Mouse (Mus musculus) forebrain, postnatal 0 days (tissue): ENCODE data around the gene Anxa8. TPM values are rescaled to one million over a fixed set of nuclear protein-coding genes. Genes with fewer than 3 reads are reported as not detected.

ENCODE experiments used
- ATAC-seq: fragments of 200-750 bp; cut with Nextera tagmentation; 2 replicates; pipeline ENCODE4 v1.8.0; 2017; ENCODE audit warnings: mild to moderate bottlenecking, moderate library complexity
- DNase-seq: peaks from one replicate; pipeline ENCODE4 v3.0.0-alpha.2; 2015
- H3K27ac ChIP-seq: fragments of 300-500 bp; sonication (generic); 2 replicates; pipeline ENCODE4 v1.5.1; 2014; ENCODE audit warnings: low read depth, mild to moderate bottlenecking, antibody characterized with exemption, low read length, moderate library complexity, mixed read lengths
- H3K27me3 ChIP-seq: fragments of 300-500 bp; sonication (generic); 2 replicates; pipeline ENCODE4 v1.6.1; 2014; ENCODE audit warnings: mild to moderate bottlenecking, low read length, mixed read lengths; ENCODE audit not compliant: insufficient read depth
- H3K36me3 ChIP-seq: fragments of 300-500 bp; sonication (generic); 2 replicates; pipeline ENCODE4 v1.6.1; 2014; ENCODE audit warnings: mild to moderate bottlenecking, moderate library complexity; ENCODE audit not compliant: insufficient read depth
- H3K4me1 ChIP-seq: fragments of 300-500 bp; sonication (generic); 2 replicates; pipeline ENCODE4 v1.6.1; 2014; ENCODE audit warnings: antibody characterized with exemption; ENCODE audit not compliant: insufficient read depth
- H3K4me2 ChIP-seq: fragments of 300-500 bp; sonication (generic); 2 replicates; pipeline ENCODE4 v1.6.1; 2014; ENCODE audit warnings: low read depth, mild to moderate bottlenecking, moderate library complexity
- H3K4me3 ChIP-seq: fragments of 300-500 bp; sonication (generic); 2 replicates; pipeline ENCODE4 v1.5.1; 2014; ENCODE audit warnings: low read depth, low read length, mixed read lengths
- H3K9ac ChIP-seq: fragments of 300-500 bp; sonication (generic); 2 replicates; pipeline ENCODE4 v1.6.1; 2014; ENCODE audit warnings: mild to moderate bottlenecking
- H3K9me3 ChIP-seq: fragments of 300-500 bp; sonication (generic); 2 replicates; pipeline ENCODE4 v1.6.1; 2016; ENCODE audit warnings: low read length
- CTCF ChIP-seq: sonication (generic); IDR thresholded peaks from 2 replicates; pipeline ENCODE4 v1.5.1; 2016; ENCODE audit warnings: antibody characterized with exemption, control low read depth, low read depth
- WGBS: fragments of 180-500 bp; shearing (Covaris S2); extraction: QIAGEN DNeasy Blood & Tissue Kit; methylation state at CpG from one replicate; pipeline ENCODE4 v1.1.7; 2014; 5-methylcytosine and 5-hydroxymethylcytosine counted together
- polyA plus RNA-seq: library from polyadenylated mRNA; unstranded; fragments of >200 nt; fragmentation: Nextera tagmentation; extraction: Ambion mirVana; gene quantifications from 2 replicates; pipeline ENCODE4 v1.2.1, GENCODE M21; 2015
- total RNA-seq: library from RNA; depleted of rRNA; stranded (reverse); fragments of >200 nt; gene quantifications from 2 replicates; pipeline ENCODE4 v1.2.3, GENCODE M21; 2014

The Anxa8 gene
- total and polyA plus RNA-seq, 2 experiments from 2014 or later = 0.14 to 0.63 TPM

- ATAC-seq (no peak), DNase-seq (peak; percentile 9)
- no peak overlapping the region for H3K9ac ChIP-seq
- H3K9me3 ChIP-seq = no peaks in the 10 kb centered on the region
- H3K4me3 ChIP-seq = no peak overlapping the region
- H3K36me3 ChIP-seq = no peaks in the 10 kb centered on the region
- WGBS = 75% methylated on average over 4 of the region's 4 CpGs
- no peak overlapping the region for H3K4me2 ChIP-seq
- TF ChIP-seq CTCF = no peak
- no peak overlapping the region for H3K27ac ChIP-seq
- H3K4me1 ChIP-seq = no peaks in the 10 kb centered on the region
- H3K27me3 ChIP-seq = no peaks in the 10 kb centered on the region
These were observed 28.5 kb downstream of the Anxa8 start for GRCm38 (mm10) chr14:34114311-34114710.

GRCm38 (mm10) chr14:34119046-34119723, 33.4 kb downstream of the Anxa8 start:
- H3K27ac ChIP-seq = no peak overlapping the region
- WGBS = 75% methylated on average over 7 of the region's 7 CpGs
- ATAC-seq (no peak), DNase-seq (no peak)
- H3K9ac ChIP-seq = no peak overlapping the region
- no peak overlapping the region for H3K4me2 ChIP-seq
- H3K27me3 ChIP-seq = no peaks in the 10 kb centered on the region
- no peak overlapping the region for H3K4me3 ChIP-seq
- H3K36me3 ChIP-seq = no peaks in the 10 kb centered on the region
- no peaks in the 10 kb centered on the region for H3K9me3 ChIP-seq
- TF ChIP-seq CTCF = no peak
- H3K4me1 ChIP-seq = no peaks in the 10 kb centered on the region

GRCm38 (mm10) chr14:34120016-34120910, 34.5 kb downstream of the Anxa8 start:
- ATAC-seq = no peak
- H3K9me3 ChIP-seq = no peaks in the 10 kb centered on the region

GRCm38 (mm10) chr14:34120923-34121351, 35.2 kb downstream of the Anxa8 start:
- no peak overlapping the region for H3K4me2 ChIP-seq
- no peak overlapping the region for H3K4me3 ChIP-seq
- no peak overlapping the region for H3K27ac ChIP-seq
- DNase-seq (no peak), ATAC-seq (no peak)
- H3K27me3 ChIP-seq = no peaks in the 10 kb centered on the region
- no peaks in the 10 kb centered on the region for H3K36me3 ChIP-seq
- TF ChIP-seq CTCF = no peak
- H3K4me1 ChIP-seq = no peaks in the 10 kb centered on the region
- H3K9me3 ChIP-seq = no peaks in the 10 kb centered on the region
- 89% methylated on average over 3 of the region's 3 CpGs for WGBS
- H3K9ac ChIP-seq = no peak overlapping the region

More at GRCm38 (mm10) chr14:34120016-34120910, 34.5 kb downstream of the Anxa8 start:
- 83% methylated on average over 12 of the region's 12 CpGs for WGBS
- DNase-seq = no peak
- TF ChIP-seq CTCF = no peak
- Histone ChIP-seq H3K27ac (no peak overlapping the region), H3K4me1 (no peaks in the 10 kb centered on the region), H3K9ac (no peak overlapping the region), H3K4me2 (no peak overlapping the region), H3K4me3 (no peak overlapping the region), H3K27me3 (no peaks in the 10 kb centered on the region), H3K36me3 (no peaks in the 10 kb centered on the region)

- H3K27me3 ChIP-seq = no peaks in the 10 kb centered on the region
- no peak overlapping the region for H3K9ac ChIP-seq
- H3K9me3 ChIP-seq = no peaks in the 10 kb centered on the region
- no peak for TF ChIP-seq CTCF
- no peaks in the 10 kb centered on the region for H3K36me3 ChIP-seq
- no peak overlapping the region for H3K4me2 ChIP-seq
- ATAC-seq = no peak
- WGBS = 95% methylated on average over 4 of the region's 4 CpGs
- H3K27ac ChIP-seq = no peak overlapping the region
- no peak for DNase-seq
- no peak overlapping the region for H3K4me3 ChIP-seq
- H3K4me1 ChIP-seq = no peaks in the 10 kb centered on the region
These were observed 35.9 kb downstream of the Anxa8 start for GRCm38 (mm10) chr14:34121691-34122090.

- Histone ChIP-seq H3K36me3 (no peaks in the 10 kb centered on the region), H3K9me3 (no peaks in the 10 kb centered on the region), H3K4me3 (no peak overlapping the region), H3K27ac (no peak overlapping the region), H3K27me3 (no peaks in the 10 kb centered on the region), H3K4me2 (no peak overlapping the region), H3K9ac (no peak overlapping the region), H3K4me1 (no peaks in the 10 kb centered on the region)
- no peak for TF ChIP-seq CTCF
- DNase-seq (no peak), ATAC-seq (no peak)
- 74% methylated on average over 6 of the region's 6 CpGs for WGBS
These were observed 45.4 kb downstream of the Anxa8 start for GRCm38 (mm10) chr14:34131216-34131615.

GRCm38 (mm10) chr14:34135391-34135790, 49.6 kb downstream of the Anxa8 start:
- no peaks in the 10 kb centered on the region for H3K9me3 ChIP-seq
- no peak overlapping the region for H3K9ac ChIP-seq
- DNase-seq (no peak), ATAC-seq (no peak)
- no peaks in the 10 kb centered on the region for H3K27me3 ChIP-seq
- TF ChIP-seq CTCF = no peak
- no peaks in the 10 kb centered on the region for H3K4me1 ChIP-seq
- H3K36me3 ChIP-seq = no peaks in the 10 kb centered on the region
- no peak overlapping the region for H3K4me3 ChIP-seq
- no peak overlapping the region for H3K27ac ChIP-seq
- H3K4me2 ChIP-seq = no peak overlapping the region
